Comparison of ENCODE assay signal across 15 mouse cellular contexts in genomic region chr7:81649270-81649669, GRCm38 (mm10). TPM values are rescaled to one million over a fixed set of nuclear protein-coding genes. Genes with fewer than 3 reads are reported as not detected.
DNase-seq lines count a peak whose midpoint lies in the region; ATAC-seq lines count a peak whose summit lies in the region.
"Had no signal": no experiment of that assay in that cellular context is flagged by ENCODE, and none has a peak within 500 bp of the region (broad histone marks: within the 10 kb centered on the region; RNA-seq: fewer than 3 reads in every experiment).

No protein-coding gene starts in this region.

- H3K4me2 ChIP-seq in hindbrain, embryonic 11.5 days (replicated peaks; ENCODE audit: low read depth, low read length) = no peak overlapping the region
- H3K4me2 ChIP-seq in hindbrain, embryonic 16.5 days (ENCODE audit: low read length) = no peak overlapping the region
- H3K4me2 ChIP-seq in midbrain, embryonic 12.5 days (replicated peaks) = 0 out of 2 replicates have a peak overlapping the region, but pooled peaks have one; percentile 6
- 0 out of 2 replicates have a peak overlapping the region, but pooled peaks have one; percentile 3 for H3K4me2 ChIP-seq in hindbrain, embryonic 14.5 days (replicated peaks)
- H3K4me2 ChIP-seq in midbrain, embryonic 15.5 days = 0 out of 2 replicates have a peak overlapping the region, but pooled peaks have one; percentile 8
- H3K4me2 ChIP-seq: liver, embryonic 11.5 days had no signal

- WGBS in hindbrain, embryonic 11.5 days = 83% methylated on average over 8 of the region's 8 CpGs
- 34% methylated on average over 8 of the region's 8 CpGs for WGBS in hindbrain, embryonic 16.5 days
- 65% methylated on average over 8 of the region's 8 CpGs for WGBS in midbrain, embryonic 12.5 days
- 89% methylated on average over 8 of the region's 8 CpGs for WGBS in midbrain, embryonic 10.5 days
- WGBS in hindbrain, embryonic 14.5 days = 48% methylated on average over 8 of the region's 8 CpGs
- WGBS in midbrain, embryonic 15.5 days = 45% methylated on average over 8 of the region's 8 CpGs

- H3K4me3 ChIP-seq in hindbrain, embryonic 11.5 days (ENCODE audit: low read depth, low read length) = no peak overlapping the region
- H3K4me3 ChIP-seq in hindbrain, embryonic 16.5 days (ENCODE audit: low read length) = no peak overlapping the region
- no peak overlapping the region for H3K4me3 ChIP-seq in midbrain, embryonic 12.5 days
- no peak overlapping the region for H3K4me3 ChIP-seq in midbrain, embryonic 10.5 days
- no peak overlapping the region for H3K4me3 ChIP-seq in hindbrain, embryonic 14.5 days (replicated peaks; ENCODE audit: low read length)
- no peak overlapping the region for H3K4me3 ChIP-seq in midbrain, embryonic 15.5 days
- H3K4me3 ChIP-seq: heart, embryonic 10.5 days had no signal

- H3K36me3 ChIP-seq in hindbrain, embryonic 11.5 days (ENCODE audit: control insufficient read depth, insufficient read depth, low read length) = no peaks in the 10 kb centered on the region
- no peaks in the 10 kb centered on the region for H3K36me3 ChIP-seq in hindbrain, embryonic 16.5 days (ENCODE audit: control insufficient read depth, insufficient read depth, low read length)
- H3K36me3 ChIP-seq in midbrain, embryonic 12.5 days = no peaks in the 10 kb centered on the region
- no peaks in the 10 kb centered on the region for H3K36me3 ChIP-seq in midbrain, embryonic 10.5 days
- no peaks in the 10 kb centered on the region for H3K36me3 ChIP-seq in hindbrain, embryonic 14.5 days (replicated peaks; ENCODE audit: control insufficient read depth, insufficient read depth)
- H3K36me3 ChIP-seq in midbrain, embryonic 15.5 days (replicated peaks) = no peaks in the 10 kb centered on the region

- no peaks in the 10 kb centered on the region for H3K27me3 ChIP-seq in hindbrain, embryonic 11.5 days (ENCODE audit: control insufficient read depth, insufficient read depth, low read length)
- no peaks in the 10 kb centered on the region for H3K27me3 ChIP-seq in hindbrain, embryonic 16.5 days (replicated peaks; ENCODE audit: control insufficient read depth, insufficient read depth, low read length)
- no peaks in the 10 kb centered on the region for H3K27me3 ChIP-seq in midbrain, embryonic 12.5 days
- H3K27me3 ChIP-seq in midbrain, embryonic 10.5 days (ENCODE audit: low read depth, poor library complexity, severe bottlenecking) = no peaks in the 10 kb centered on the region
- no peaks in the 10 kb centered on the region for H3K27me3 ChIP-seq in hindbrain, embryonic 14.5 days (ENCODE audit: control insufficient read depth, insufficient read depth, low read length)
- no peaks in the 10 kb centered on the region for H3K27me3 ChIP-seq in midbrain, embryonic 15.5 days (replicated peaks)

- peak; percentile 37; the same call in 1 of the 2 replicates for ATAC-seq in hindbrain, embryonic 11.5 days (ENCODE audit: low FRiP score)
- no peak for ATAC-seq in hindbrain, embryonic 16.5 days
- ATAC-seq in midbrain, embryonic 12.5 days (ENCODE audit: low FRiP score, low read depth) = no peak; the same call in 1 of the 2 replicates
- ATAC-seq in hindbrain, embryonic 14.5 days (ENCODE audit: low FRiP score) = 0 out of 2 replicates have a peak, but pooled peaks have one; percentile 12
- peak; percentile 10; the same call in 1 of the 2 replicates for ATAC-seq in midbrain, embryonic 15.5 days (replicated peaks)

- DNase-seq in hindbrain, embryonic 11.5 days (ENCODE audit: low spot score) = no peak
- DNase-seq in midbrain, embryonic 10.5 days (ENCODE audit: low spot score) = no peak
- DNase-seq in hindbrain, embryonic 14.5 days (ENCODE audit: low spot score) = no peak
- DNase-seq in gastrocnemius, postnatal 10 days = no peak
- DNase-seq: cerebellum, adult 8-10 months; kidney, adult 11 months; lung, adult 2 months; lung, postnatal 36 days; spleen, adult 18-20 months; thymus, postnatal 25 days had no signal

- H3K9me3 ChIP-seq in hindbrain, embryonic 11.5 days (ENCODE audit: control insufficient read depth, low read length) = no peaks in the 10 kb centered on the region
- H3K9me3 ChIP-seq in hindbrain, embryonic 16.5 days (ENCODE audit: control insufficient read depth, low read length) = no peaks in the 10 kb centered on the region
- H3K9me3 ChIP-seq in midbrain, embryonic 12.5 days = no peaks in the 10 kb centered on the region
- H3K9me3 ChIP-seq in midbrain, embryonic 10.5 days (replicated peaks) = no peaks in the 10 kb centered on the region
- no peaks in the 10 kb centered on the region for H3K9me3 ChIP-seq in hindbrain, embryonic 14.5 days (ENCODE audit: control insufficient read depth, low read length)
- H3K9me3 ChIP-seq in midbrain, embryonic 15.5 days = no peaks in the 10 kb centered on the region
- H3K9me3 ChIP-seq: heart, embryonic 10.5 days had no signal

- no peak overlapping the region for H3K27ac ChIP-seq in hindbrain, embryonic 11.5 days (ENCODE audit: low read depth, low read length)
- no peak overlapping the region for H3K27ac ChIP-seq in hindbrain, embryonic 16.5 days (ENCODE audit: low read depth, low read length)
- no peak overlapping the region; the same call in 1 of the 2 replicates for H3K27ac ChIP-seq in midbrain, embryonic 12.5 days (replicated peaks)
- no peak overlapping the region for H3K27ac ChIP-seq in midbrain, embryonic 10.5 days (replicated peaks)
- peak overlapping the region; percentile 45 for H3K27ac ChIP-seq in hindbrain, embryonic 14.5 days
- no peak overlapping the region for H3K27ac ChIP-seq in midbrain, embryonic 15.5 days
- H3K27ac ChIP-seq: heart, embryonic 10.5 days had no signal

- 0 out of 2 replicates have a peak, but pooled peaks cover 3% of the 10 kb centered on the region for H3K4me1 ChIP-seq in hindbrain, embryonic 11.5 days (replicated peaks; ENCODE audit: control insufficient read depth, insufficient read depth, low read length)
- H3K4me1 ChIP-seq in hindbrain, embryonic 16.5 days (ENCODE audit: control insufficient read depth, insufficient read depth, low read depth, low read length) = peaks cover 24% of the 10 kb centered on the region
- H3K4me1 ChIP-seq in midbrain, embryonic 12.5 days = peaks cover 52% of the 10 kb centered on the region
- peaks cover 44% of the 10 kb centered on the region for H3K4me1 ChIP-seq in midbrain, embryonic 10.5 days
- H3K4me1 ChIP-seq in hindbrain, embryonic 14.5 days (replicated peaks; ENCODE audit: control insufficient read depth, insufficient read depth, low read length) = peaks cover 76% of the 10 kb centered on the region
- peaks cover 43% of the 10 kb centered on the region for H3K4me1 ChIP-seq in midbrain, embryonic 15.5 days

- no peak overlapping the region for H3K9ac ChIP-seq in hindbrain, embryonic 11.5 days (ENCODE audit: low read depth, low read length)
- H3K9ac ChIP-seq in hindbrain, embryonic 16.5 days (ENCODE audit: low read depth, low read length) = no peak overlapping the region
- H3K9ac ChIP-seq in midbrain, embryonic 12.5 days (replicated peaks) = no peak overlapping the region
- no peak overlapping the region for H3K9ac ChIP-seq in hindbrain, embryonic 14.5 days
- H3K9ac ChIP-seq in midbrain, embryonic 15.5 days = no peak overlapping the region

RNA-seq across cellular contexts. Expression of gene Homer2, which starts 58.1 kb away (rescaled TPM):
- polyA plus RNA-seq in hindbrain, embryonic 11.5 days (2014; fragmentation: Nextera tagmentation; extraction: Ambion mirVana) = 22.2 and 24.4 TPM in 2 replicates
- 23.5 and 26.3 TPM in 2 replicates for polyA plus RNA-seq in hindbrain, embryonic 16.5 days (2015; fragmentation: Nextera tagmentation; extraction: Ambion mirVana)
- 20.7 and 22.7 TPM in 2 replicates for polyA plus RNA-seq in midbrain, embryonic 12.5 days (2016; fragmentation: Nextera tagmentation; extraction: Ambion mirVana)
- 11.9 and 12.9 TPM in 2 replicates for polyA plus RNA-seq in midbrain, embryonic 10.5 days (2016; fragmentation: Nextera tagmentation; extraction: Ambion mirVana)
- polyA plus RNA-seq in hindbrain, embryonic 14.5 days (2014; fragmentation: Nextera tagmentation; extraction: Ambion mirVana) = 25.7 and 27.8 TPM in 2 replicates
- 21.8 and 24.6 TPM in 2 replicates for polyA plus RNA-seq in midbrain, embryonic 15.5 days (2015; fragmentation: Nextera tagmentation; extraction: Ambion mirVana)
- total RNA-seq in gastrocnemius, postnatal 10 days (2021) = 10 to 100 TPM; 26.1 to 26.3 TPM

Comparison
In these comparisons a context has a peak if more than half of its experiments do, and no peak if none do; other contexts are left out.
1. ATAC-seq: peak in hindbrain, embryonic 11.5 days (single experiment), hindbrain, embryonic 14.5 days (single experiment) and midbrain, embryonic 15.5 days (single experiment); none in hindbrain, embryonic 16.5 days (single experiment) and midbrain, embryonic 12.5 days (single experiment).
2. H3K4me2 ChIP-seq: peak in midbrain, embryonic 12.5 days (single experiment), hindbrain, embryonic 14.5 days (single experiment) and midbrain, embryonic 15.5 days (single experiment); none in hindbrain, embryonic 11.5 days (single experiment) and hindbrain, embryonic 16.5 days (single experiment).